Mouse (Mus musculus) midbrain, embryonic 13.5 days (tissue): ENCODE data around the gene Il1rl2. TPM values are rescaled to one million over a fixed set of nuclear protein-coding genes. Genes with fewer than 3 reads are reported as not detected.
A peak's percentile ranks its signal among the peaks of the same experiment; 100 is the strongest.

Source experiments
- ATAC-seq: fragments of 200-750 bp; cut with Nextera tagmentation; 2 replicates; pipeline ENCODE4 v1.8.0; 2017; ENCODE audit warnings: mild to moderate bottlenecking, moderate TSS enrichment, moderate library complexity
- H3K27ac ChIP-seq: fragments of 300-500 bp; sonication (generic); 2 replicates; pipeline ENCODE4 v1.5.1; 2015; ENCODE audit warnings: inconsistent platforms, mild to moderate bottlenecking, moderate library complexity
- H3K27me3 ChIP-seq: fragments of 300-500 bp; sonication (generic); 2 replicates; pipeline ENCODE4 v1.6.1; 2015; ENCODE audit warnings: mild to moderate bottlenecking, inconsistent platforms
- H3K36me3 ChIP-seq: fragments of 300-500 bp; sonication (generic); 2 replicates; pipeline ENCODE4 v1.6.1; 2015; ENCODE audit warnings: mild to moderate bottlenecking, inconsistent platforms
- H3K4me1 ChIP-seq: fragments of 300-500 bp; sonication (generic); replicated peaks from 2 replicates; pipeline ENCODE4 v1.6.1; 2015; ENCODE audit warnings: inconsistent platforms
- H3K4me2 ChIP-seq: fragments of 300-500 bp; sonication (generic); replicated peaks from 2 replicates; pipeline ENCODE4 v1.6.1; 2015; ENCODE audit warnings: moderate library complexity, mild to moderate bottlenecking, inconsistent platforms
- H3K4me3 ChIP-seq: fragments of 300-500 bp; sonication (generic); replicated peaks from 2 replicates; pipeline ENCODE4 v1.5.1; 2015; ENCODE audit warnings: mild to moderate bottlenecking, inconsistent platforms
- H3K9ac ChIP-seq: fragments of 300-500 bp; sonication (generic); replicated peaks from 2 replicates; pipeline ENCODE4 v1.6.1; 2015; ENCODE audit warnings: mild to moderate bottlenecking, inconsistent platforms
- H3K9me3 ChIP-seq: fragments of 300-500 bp; sonication (generic); 2 replicates; pipeline ENCODE4 v1.6.1; 2016; ENCODE audit warnings: mild to moderate bottlenecking, inconsistent platforms
- WGBS: fragments of 180-500 bp; shearing (Covaris S2); methylation state at CpG from one replicate; pipeline ENCODE4 v1.1.7; 2015; 5-methylcytosine and 5-hydroxymethylcytosine counted together
- polyA plus RNA-seq: library from polyadenylated mRNA; unstranded; fragments of >200 nt; fragmentation: Nextera tagmentation; extraction: Ambion mirVana; gene quantifications from 2 replicates; pipeline ENCODE4 v1.2.1, GENCODE M21; 2015

Gene Il1rl2
- polyA plus RNA-seq: 0.89 and 1.0 TPM in 2 replicates

DNA sequence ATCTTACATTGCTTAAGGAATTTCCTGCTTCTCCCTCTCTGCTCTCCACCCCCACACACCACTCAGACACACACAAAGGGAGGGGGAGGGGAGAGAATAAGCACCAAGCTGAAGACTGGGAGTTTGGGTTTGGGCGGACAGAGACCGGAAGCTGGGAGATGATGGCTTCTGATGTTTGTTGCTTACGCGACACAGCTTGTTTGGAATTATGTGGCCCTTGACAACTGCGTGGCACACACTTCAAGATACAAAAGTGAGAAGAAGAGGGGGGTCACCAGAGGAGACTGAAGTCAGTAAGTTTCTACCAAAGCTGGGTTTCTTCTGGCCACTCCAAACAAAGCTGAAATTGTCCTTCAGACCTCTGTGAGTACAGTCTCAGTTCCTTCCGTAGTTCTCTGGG, at the start of gene Il1rl2:
Gene Il1rl2 (plus strand): TSS at position 154 of the 400 bp plus-strand sequence.
- WGBS: 39% methylated on average over 6 of the region's 6 CpGs
- peak within 1 kb of the TSS; percentile 42 for H3K4me3 ChIP-seq
- peak within 1 kb of the TSS; percentile 74 for H3K4me2 ChIP-seq
- H3K27me3 ChIP-seq: peaks cover 39% of the 10 kb centered on the region
- H3K4me1 ChIP-seq: peaks cover 13% of the 10 kb centered on the region
- H3K36me3 ChIP-seq: no peaks in the 10 kb centered on the region
- H3K27ac ChIP-seq: no peak within 1 kb of the TSS
- ATAC-seq: no peak
- H3K9me3 ChIP-seq: no peaks in the 10 kb centered on the region
- peak within 1 kb of the TSS; percentile 47 for H3K9ac ChIP-seq

GRCm38 (mm10) chr1:40275285-40276013, 49.0 kb upstream of the Il1rl2 start:
- no peak for ATAC-seq
- H3K27me3 ChIP-seq: no peaks in the 10 kb centered on the region

GRCm38 (mm10) chr1:40277944-40278343, 46.5 kb upstream of the Il1rl2 start:
- WGBS: 92% methylated on average over 4 of the region's 4 CpGs
- H3K27ac ChIP-seq: no peak overlapping the region
- H3K9me3 ChIP-seq: no peaks in the 10 kb centered on the region
- no peaks in the 10 kb centered on the region for H3K36me3 ChIP-seq
- no peak overlapping the region for H3K4me2 ChIP-seq
- no peaks in the 10 kb centered on the region for H3K4me1 ChIP-seq
- no peak overlapping the region for H3K9ac ChIP-seq
- ATAC-seq: no peak
- no peak overlapping the region for H3K4me3 ChIP-seq
- no peaks in the 10 kb centered on the region for H3K27me3 ChIP-seq

More at GRCm38 (mm10) chr1:40275285-40276013, 49.0 kb upstream of the Il1rl2 start:
- H3K4me1 ChIP-seq: no peaks in the 10 kb centered on the region
- 84% methylated on average over 10 of the region's 10 CpGs for WGBS
- H3K9ac ChIP-seq: no peak overlapping the region
- no peak overlapping the region for H3K27ac ChIP-seq
- no peaks in the 10 kb centered on the region for H3K36me3 ChIP-seq
- H3K4me3 ChIP-seq: no peak overlapping the region
- H3K4me2 ChIP-seq: no peak overlapping the region
- H3K9me3 ChIP-seq: no peaks in the 10 kb centered on the region

- Histone ChIP-seq H3K27me3 (no peaks in the 10 kb centered on the region), H3K36me3 (no peaks in the 10 kb centered on the region), H3K4me2 (no peak overlapping the region), H3K9ac (no peak overlapping the region), H3K27ac (no peak overlapping the region), H3K9me3 (no peaks in the 10 kb centered on the region), H3K4me1 (no peaks in the 10 kb centered on the region), H3K4me3 (no peak overlapping the region)
- ATAC-seq: no peak
- WGBS: 71% methylated on average over 2 of the region's 2 CpGs
These were observed 45.7 kb upstream of the Il1rl2 start for GRCm38 (mm10) chr1:40278720-40279119.

DNA sequence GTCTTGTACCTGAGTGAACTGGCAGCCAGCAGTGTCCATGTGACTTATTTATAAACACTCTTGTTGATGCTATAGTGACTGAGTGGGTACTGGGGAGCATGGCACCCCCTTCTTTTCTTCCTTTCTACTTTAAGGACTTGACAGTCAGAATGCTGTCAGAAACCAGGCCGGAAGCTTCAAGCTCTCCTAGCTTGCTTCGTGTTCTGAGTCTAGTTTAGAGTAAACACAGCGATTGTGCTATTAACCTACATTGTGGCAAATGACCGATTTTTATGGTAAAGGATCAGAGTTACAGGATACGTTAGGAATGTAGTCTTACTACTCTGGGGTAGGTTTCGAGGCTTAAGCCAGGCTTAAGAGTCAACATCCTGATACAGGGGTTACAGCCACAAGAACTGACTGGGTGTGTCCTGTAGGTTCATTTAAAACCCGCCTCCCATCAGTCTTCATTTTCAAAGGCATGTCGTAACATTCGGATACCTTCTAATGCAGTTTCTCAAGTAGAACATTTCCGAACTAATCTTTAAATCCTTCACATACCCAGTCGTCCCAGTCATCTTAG, 45.1 kb upstream of the Il1rl2 start:
- Histone ChIP-seq H3K27me3 (no peaks in the 10 kb centered on the region), H3K9me3 (no peaks in the 10 kb centered on the region), H3K9ac (no peak overlapping the region), H3K4me2 (no peak overlapping the region), H3K4me1 (no peaks in the 10 kb centered on the region), H3K36me3 (no peaks in the 10 kb centered on the region), H3K27ac (no peak overlapping the region), H3K4me3 (no peak overlapping the region)
- 90% methylated on average over 11 of the region's 11 CpGs for WGBS
- no peak for ATAC-seq

DNA sequence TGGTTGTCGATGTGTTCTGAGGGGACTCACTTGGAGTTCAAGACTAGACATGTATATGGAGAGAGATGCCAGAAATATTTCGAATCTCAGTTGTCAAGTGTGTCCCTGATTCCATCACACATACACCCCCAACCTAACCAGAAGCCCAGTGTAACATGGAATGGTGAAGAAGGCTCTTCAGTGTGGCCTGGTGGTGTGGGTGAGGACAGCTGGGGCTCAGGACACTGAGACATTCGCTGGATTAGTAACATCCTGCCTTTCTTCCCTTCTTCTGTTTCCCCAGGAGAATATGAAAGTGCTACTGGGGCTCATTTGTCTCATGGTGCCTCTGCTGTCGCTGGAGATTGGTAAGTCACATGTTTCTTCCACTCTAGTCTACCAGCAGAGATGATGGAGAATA, 42.5 kb upstream of the Il1rl2 start:
- Histone ChIP-seq H3K4me1 (no peaks in the 10 kb centered on the region), H3K9me3 (no peaks in the 10 kb centered on the region), H3K27ac (no peak overlapping the region), H3K4me2 (no peak overlapping the region), H3K9ac (no peak overlapping the region), H3K4me3 (no peak overlapping the region), H3K36me3 (no peaks in the 10 kb centered on the region), H3K27me3 (no peaks in the 10 kb centered on the region)
- no peak for ATAC-seq
- WGBS: 80% methylated on average over 4 of the region's 4 CpGs

DNA sequence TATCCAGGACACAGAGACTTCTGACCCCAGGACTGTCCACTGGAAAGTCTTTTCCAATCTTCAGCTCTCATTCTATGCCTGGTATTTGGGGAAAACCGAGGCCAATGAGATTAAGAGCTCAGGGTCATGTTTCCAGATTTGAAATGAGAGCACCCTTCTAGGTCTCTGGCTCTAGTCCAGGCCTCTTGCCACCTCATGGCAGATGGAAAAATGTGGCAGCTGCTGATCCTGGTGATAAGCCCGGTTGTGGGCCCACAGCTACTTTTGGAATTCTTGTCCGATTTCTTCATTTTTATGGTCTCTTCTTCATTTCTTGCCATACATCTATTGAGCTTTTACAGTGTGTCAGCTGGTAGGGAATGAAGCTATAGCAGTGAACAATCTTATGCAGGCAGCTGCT, 42.0 kb upstream of the Il1rl2 start:
- WGBS: 78% methylated on average over 3 of the region's 3 CpGs
- Histone ChIP-seq H3K4me2 (no peak overlapping the region), H3K27me3 (no peaks in the 10 kb centered on the region), H3K9me3 (no peaks in the 10 kb centered on the region), H3K4me3 (no peak overlapping the region), H3K27ac (no peak overlapping the region), H3K9ac (no peak overlapping the region), H3K36me3 (no peaks in the 10 kb centered on the region), H3K4me1 (no peaks in the 10 kb centered on the region)
- no peak for ATAC-seq

- 91% methylated on average over 5 of the region's 5 CpGs for WGBS
These were observed 40.4 kb upstream of the Il1rl2 start for GRCm38 (mm10) chr1:40283995-40284394.

DNA sequence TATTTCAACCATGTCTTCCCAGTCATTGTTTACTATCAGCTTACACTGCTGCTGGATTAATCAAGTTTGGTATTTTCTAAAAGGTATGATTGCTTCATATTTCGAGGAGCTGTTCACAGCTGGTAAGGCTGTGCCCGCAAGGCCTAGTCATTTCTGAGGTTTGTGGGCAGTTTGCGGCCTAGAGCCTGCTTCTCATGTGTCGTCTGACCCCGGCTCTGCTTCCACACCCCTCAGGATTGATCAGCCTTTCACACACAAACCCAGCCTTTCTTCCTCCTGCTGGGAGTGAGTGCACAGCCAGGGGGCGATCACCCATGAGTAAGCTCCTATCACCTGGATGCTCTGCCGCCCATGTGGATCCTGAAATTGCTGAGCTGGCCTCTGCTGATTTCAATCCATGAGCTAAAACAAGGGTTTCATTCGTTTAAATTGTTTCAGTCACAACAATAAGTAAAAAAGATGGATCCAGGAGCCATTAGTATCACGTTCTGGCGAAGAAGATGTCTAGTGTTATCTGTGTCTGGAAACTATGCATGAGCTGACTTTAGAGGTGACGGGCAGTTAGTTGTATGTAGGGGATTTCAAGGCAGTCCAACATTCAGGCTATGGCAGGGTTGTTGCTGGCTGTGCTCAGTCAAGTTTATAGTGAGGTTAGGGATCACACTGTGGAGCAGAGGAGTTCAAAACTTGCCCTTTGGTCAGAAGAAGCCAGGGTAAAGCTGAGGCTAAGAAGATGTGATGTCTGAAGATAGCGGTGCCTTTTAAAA, 33.7 kb upstream of the Il1rl2 start:
- Histone ChIP-seq H3K4me3 (no peak overlapping the region), H3K4me2 (no peak overlapping the region), H3K36me3 (no peaks in the 10 kb centered on the region), H3K4me1 (no peaks in the 10 kb centered on the region), H3K27me3 (no peaks in the 10 kb centered on the region), H3K27ac (no peak overlapping the region), H3K9me3 (no peaks in the 10 kb centered on the region), H3K9ac (no peak overlapping the region)
- 69% methylated on average over 12 of the region's 12 CpGs for WGBS
- ATAC-seq: no peak

More at GRCm38 (mm10) chr1:40283995-40284394, 40.4 kb upstream of the Il1rl2 start:
- Histone ChIP-seq H3K9ac (no peak overlapping the region), H3K4me1 (no peaks in the 10 kb centered on the region), H3K27me3 (no peaks in the 10 kb centered on the region), H3K36me3 (no peaks in the 10 kb centered on the region), H3K27ac (no peak overlapping the region), H3K9me3 (no peaks in the 10 kb centered on the region), H3K4me2 (no peak overlapping the region), H3K4me3 (no peak overlapping the region)
- ATAC-seq: no peak

DNA sequence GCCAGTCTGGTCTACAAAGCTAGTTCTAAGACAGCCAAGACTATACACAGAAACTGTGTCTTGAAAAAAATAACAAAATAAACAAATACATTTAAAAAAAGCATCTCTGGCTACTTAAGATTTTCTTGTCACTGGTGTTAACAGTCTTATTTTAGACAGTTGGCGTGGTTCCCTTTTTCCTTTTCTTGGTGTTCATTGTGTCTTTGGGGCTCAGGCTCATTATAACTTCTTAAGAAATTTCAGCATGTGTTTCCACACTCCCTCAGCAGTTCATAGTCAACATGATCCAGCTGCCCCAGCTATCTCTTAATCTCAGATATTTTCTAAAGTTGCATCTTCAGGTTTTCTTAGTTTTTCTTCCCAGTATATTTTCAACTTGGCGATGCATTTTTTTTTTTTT, 32.2 kb upstream of the Il1rl2 start:
- Histone ChIP-seq H3K9ac (no peak overlapping the region), H3K9me3 (no peaks in the 10 kb centered on the region), H3K4me3 (no peak overlapping the region), H3K4me2 (no peak overlapping the region), H3K27ac (no peak overlapping the region), H3K4me1 (no peaks in the 10 kb centered on the region), H3K27me3 (no peaks in the 10 kb centered on the region), H3K36me3 (no peaks in the 10 kb centered on the region)
- WGBS: 94% methylated on average over 2 of the region's 2 CpGs
- no peak for ATAC-seq

- no peaks in the 10 kb centered on the region for H3K36me3 ChIP-seq
- no peak for ATAC-seq
- H3K4me1 ChIP-seq: no peaks in the 10 kb centered on the region
- no peak overlapping the region for H3K9ac ChIP-seq
- no peaks in the 10 kb centered on the region for H3K27me3 ChIP-seq
- H3K27ac ChIP-seq: no peak overlapping the region
- no peak overlapping the region for H3K4me2 ChIP-seq
- no peak overlapping the region for H3K4me3 ChIP-seq
- H3K9me3 ChIP-seq: no peaks in the 10 kb centered on the region
- 94% methylated on average over 7 of the region's 7 CpGs for WGBS
These were observed 30.5 kb upstream of the Il1rl2 start for GRCm38 (mm10) chr1:40293891-40294290.

- H3K4me3 ChIP-seq: no peak overlapping the region
- 91% methylated on average over 9 of the region's 9 CpGs for WGBS
- no peaks in the 10 kb centered on the region for H3K36me3 ChIP-seq
- H3K4me1 ChIP-seq: no peaks in the 10 kb centered on the region
- no peak overlapping the region for H3K27ac ChIP-seq
- no peaks in the 10 kb centered on the region for H3K9me3 ChIP-seq
- no peaks in the 10 kb centered on the region for H3K27me3 ChIP-seq
- no peak overlapping the region for H3K4me2 ChIP-seq
- no peak for ATAC-seq
- H3K9ac ChIP-seq: no peak overlapping the region
These were observed 29.6 kb upstream of the Il1rl2 start for GRCm38 (mm10) chr1:40294824-40295223.
